Mouse (Mus musculus): ENCODE data around the gene Zswim1.
"Not testable (repeated sequence)": the region's sequence is repeated elsewhere in the genome, so short reads cannot be mapped to it uniquely, and the experiment has no call there.

Zswim1 gene

DNA sequence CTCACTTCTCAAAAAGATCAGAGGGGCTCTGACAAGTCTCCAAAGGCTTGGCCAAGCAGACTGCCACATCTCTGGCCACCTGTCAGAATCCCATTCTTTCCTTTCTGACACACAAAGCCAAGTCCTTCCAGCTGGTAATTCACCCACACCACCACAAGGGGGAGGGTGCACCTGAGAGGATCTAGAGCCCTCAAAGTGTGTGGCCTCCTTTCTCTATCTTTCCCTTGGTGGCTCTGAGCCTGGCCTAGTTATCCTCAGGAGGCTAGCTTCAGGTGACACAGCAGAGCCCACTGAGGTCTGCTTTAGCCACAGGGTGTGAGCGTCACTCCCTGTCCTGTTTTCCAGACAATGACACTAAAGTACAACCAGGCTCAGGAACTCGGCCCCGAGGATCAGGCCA, 29.2 kb upstream of the Zswim1 start:
- DNase-seq (ENCODE audit: low spot score), result peak; percentile 70

DNA sequence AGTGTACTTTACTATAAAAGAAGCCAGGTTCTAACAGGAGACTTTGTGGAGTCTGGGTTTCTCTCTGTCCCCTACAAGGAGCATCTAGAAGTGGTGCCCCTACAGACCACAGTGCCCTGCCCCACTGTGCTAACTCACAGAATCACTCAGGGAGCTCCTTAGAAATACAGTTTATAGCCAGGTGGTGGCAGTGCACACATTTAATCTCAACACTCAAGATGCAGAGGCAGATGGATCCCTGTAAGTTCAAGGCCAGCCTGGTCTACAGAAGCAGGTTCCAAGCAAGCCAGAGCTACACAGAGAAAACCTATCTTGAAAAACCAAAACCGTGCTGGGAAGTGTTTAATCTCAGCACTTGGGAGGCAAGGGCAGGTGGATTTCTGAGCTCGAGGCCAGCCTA, 28.7 kb upstream of the Zswim1 start:
- no peak for DNase-seq (ENCODE audit: low spot score)

DNA sequence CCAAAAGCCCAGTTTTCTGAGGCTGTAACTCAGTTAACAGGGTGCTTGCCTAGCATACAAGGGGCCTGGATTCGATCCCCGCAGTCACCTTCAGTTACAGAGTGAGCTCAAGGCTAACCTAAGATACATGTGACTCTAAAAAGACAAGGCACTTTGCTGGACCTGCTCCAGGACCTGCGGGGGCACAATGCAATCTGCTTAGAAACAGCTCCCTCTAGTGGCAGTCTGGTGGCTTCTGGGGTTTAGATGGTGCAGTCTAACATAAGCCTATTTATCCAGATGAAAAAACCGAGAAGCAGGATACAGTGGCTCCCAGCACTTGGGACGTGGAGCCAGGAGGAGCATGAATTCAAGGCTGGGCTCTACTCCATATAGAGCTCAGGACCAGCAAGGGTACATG, 28.2 kb upstream of the Zswim1 start:
- peak; percentile 93 for DNase-seq (ENCODE audit: low spot score)

DNA sequence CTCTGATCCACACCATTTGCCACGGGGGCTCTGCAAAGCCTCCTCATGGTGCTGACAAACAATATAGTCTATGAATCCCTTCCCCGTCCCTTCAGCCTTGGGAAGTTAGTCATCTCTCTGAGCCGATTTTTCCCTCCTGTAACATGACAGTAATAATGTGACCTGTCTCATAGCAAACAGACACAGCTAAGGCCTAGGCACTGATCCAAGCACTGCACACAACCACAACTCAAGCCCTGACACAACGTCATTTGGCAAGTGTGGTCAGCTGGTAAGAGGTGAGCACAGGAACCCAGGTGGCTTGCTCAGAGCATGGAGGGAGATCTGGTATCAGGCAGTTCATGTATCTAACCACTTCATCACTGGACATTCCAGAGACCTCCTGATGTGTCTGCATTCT, 26.6 kb upstream of the Zswim1 start:
- DNase-seq (ENCODE audit: low spot score), result no peak

DNA sequence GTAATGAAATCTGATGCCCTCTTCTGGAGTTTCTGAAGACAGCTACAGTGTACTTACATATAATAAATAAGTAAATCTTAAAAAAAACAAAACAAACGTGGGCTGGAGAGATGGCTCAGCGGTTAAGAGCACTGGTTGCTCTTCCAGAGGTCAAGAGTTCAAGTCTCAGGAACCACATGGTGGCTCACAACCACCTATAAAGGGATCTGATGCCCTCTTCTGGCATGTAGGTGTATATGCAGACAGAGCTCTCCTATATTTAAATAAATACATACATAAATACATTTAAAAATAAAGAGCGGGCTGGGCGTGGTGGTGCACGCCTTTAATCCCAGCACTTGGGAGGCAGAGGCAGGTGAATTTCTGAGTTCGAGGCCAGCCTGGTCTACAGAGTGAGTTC, 23.9 kb upstream of the Zswim1 start:
- DNase-seq (ENCODE audit: low spot score), result not testable (repeated sequence)

DNA sequence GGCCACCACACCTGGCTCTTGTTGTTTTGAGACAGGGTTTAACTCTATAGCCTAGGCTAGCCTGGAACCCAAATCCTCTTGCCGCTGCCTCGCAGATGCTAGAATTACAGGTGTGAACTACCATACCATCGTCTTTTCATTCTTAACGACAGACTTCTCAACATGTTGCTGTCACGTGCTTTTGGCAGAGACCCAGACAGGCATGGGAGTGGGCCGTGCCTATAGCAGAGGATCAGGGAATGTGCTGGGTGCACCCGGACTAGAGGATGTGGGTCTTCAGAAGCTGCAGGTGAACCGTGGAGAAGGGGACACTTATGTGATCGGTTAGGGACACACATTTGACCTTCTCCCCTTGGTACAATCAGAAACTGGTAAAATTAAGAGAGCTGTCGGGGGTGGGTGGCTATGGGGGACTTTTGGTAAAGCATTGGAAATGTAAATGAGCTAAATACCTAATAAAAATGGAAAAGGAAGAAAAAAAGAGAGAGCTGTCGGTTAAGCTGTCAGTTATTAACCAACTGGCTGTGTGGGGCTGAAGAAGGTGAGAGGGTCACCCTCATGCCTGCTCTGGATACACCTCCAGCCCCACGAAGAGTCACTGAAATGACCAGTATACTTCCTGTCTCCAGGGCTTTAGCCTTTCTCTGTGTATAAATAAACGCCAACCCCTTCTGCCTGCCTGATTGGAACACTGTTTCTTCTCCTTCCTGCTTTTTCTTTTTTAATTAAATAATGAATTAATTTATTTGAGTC, 22.1 kb upstream of the Zswim1 start:
- no peak for DNase-seq (ENCODE audit: low spot score)

DNA sequence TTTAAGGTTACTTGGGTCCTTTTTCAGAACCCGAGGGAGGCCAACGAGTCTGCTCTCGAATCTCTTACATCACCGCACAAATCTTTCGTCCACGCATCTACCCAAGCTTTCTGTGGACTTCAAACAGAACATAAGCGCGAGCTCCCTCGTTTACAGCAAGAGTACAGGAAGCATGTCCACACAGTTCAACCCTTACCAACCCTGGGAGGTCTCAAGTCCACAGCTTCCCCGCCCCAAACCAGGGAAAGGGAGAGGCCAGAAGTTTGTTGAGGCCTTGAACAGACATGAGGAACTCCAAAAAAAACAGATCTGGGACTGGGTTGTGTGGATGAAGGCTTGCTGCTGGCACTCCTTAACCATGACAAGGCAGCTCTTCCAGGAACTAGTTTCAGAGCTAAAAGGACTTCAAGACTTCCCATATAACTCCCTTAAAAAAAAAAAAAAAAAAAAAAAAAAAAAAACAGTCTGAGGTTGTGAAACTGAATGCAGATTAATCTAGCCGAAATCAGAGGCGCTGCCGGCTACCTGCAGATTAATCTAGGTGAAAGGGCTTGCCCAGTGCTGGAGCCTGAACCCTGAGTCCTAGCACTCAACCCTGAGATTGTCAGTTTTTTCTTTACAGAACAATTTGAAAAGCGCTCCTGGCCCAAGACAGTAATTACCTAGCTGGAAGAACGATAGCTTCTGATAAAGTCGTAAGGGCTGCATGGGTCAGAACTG, 19.1 kb upstream of the Zswim1 start:
- no peak for DNase-seq (ENCODE audit: low spot score)

DNA sequence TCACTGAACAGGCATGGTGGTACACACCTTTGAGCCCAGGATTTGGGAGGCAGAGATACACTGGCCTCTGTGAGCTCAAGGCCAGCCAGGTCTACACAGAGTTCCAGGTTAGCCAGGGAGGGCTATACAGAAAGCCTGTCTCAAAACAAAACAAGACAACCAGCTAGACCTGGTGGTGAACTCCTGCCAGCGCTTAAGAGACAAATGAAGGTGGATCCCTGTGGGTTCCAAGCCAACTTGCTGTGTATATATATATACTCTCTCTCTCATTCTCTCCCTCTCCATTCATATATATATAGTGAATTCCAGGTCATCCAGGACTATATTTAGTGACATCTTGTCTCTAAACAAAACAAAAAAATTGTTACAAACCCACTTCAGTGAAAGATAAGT, 18.6 kb upstream of the Zswim1 start:
- no peak for DNase-seq (ENCODE audit: low spot score)

DNA sequence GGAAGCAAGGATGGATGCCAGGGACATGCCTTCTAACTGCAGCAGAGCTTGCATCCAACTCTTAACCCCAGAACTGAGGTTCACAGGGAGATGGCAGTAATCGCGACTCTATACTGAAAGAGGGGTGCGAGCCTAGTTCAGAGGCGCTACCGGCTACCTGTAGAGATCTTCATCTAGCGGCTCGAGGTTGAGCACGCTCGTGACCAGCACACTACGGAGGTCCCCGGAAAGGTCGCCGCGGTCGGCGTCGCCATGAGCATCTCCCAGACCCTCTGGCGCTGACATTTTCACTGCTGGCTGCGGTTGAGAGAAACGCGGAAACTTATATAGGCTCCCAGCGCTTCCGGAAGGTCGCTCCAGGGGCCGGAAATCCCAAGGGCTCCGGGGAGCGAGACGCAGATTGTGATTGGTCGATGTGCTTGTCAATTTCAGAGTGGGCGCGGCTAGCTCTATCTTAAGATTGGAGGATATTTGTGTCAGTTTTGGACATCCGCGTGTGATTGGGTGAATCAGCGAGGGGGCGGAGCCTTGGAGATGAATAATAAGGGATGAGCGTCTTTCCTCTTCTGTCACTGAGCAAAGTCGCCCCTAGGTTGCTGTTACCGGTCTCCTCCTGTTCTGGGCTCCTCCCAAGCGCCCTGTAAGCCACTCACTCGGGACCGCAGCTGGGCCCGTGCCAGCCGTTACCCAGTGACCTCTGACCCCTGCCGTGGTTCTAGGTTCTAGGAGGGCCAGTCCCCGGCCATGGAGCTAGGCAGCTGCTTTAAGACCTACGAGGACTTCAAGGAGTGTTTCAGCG, 17.8 kb upstream of the Zswim1 start, which contains the start of the genes Acot8 and Zswim3:
TSS of gene Acot8 (minus strand) at position 350 of the 799 bp plus-strand sequence.
TSS of gene Zswim3 (plus strand) at position 566 of the 799 bp plus-strand sequence.
- DNase-seq (ENCODE audit: low spot score), result peak; percentile 99

DNA sequence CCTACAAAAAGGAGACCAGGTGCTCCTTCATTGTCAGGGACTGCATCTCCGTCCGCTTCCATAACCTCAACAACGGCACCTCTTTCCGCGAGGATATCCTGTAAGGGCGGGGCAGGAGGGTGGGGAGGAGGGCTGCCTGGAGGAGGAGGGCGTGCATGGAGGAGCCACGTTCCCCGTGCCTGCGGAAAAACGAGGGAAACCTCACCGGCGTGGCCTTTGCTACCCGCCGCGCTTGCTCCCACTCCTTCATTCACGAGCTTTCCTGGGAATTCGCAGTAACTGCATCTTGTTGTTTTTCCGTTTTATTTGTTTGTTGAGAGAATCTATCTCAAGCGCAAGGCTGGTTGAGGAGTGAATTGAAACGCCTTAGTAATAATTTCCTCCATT, 17.2 kb upstream of the Zswim1 start:
- no peak for DNase-seq (ENCODE audit: low spot score)

DNA sequence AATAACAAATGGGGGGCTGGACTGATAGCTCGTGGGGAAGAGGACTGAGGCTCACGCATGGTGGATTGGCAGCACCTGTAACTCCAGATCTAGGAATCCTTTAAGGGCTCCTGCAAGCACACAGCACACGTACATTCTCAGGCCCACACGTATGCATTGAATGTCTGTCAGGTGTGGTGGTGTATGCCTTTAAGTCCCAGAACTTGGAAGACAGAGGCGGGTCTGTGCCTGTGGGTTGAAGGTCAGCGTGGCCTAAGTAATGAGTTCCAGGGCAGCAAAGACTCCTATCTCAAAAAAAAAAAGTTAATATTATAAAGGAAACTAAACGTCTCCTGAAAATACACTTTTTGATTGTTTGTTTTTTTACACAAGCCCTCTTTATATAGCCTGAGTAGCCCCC, 15.9 kb upstream of the Zswim1 start:
- DNase-seq (ENCODE audit: low spot score), result no peak

DNA sequence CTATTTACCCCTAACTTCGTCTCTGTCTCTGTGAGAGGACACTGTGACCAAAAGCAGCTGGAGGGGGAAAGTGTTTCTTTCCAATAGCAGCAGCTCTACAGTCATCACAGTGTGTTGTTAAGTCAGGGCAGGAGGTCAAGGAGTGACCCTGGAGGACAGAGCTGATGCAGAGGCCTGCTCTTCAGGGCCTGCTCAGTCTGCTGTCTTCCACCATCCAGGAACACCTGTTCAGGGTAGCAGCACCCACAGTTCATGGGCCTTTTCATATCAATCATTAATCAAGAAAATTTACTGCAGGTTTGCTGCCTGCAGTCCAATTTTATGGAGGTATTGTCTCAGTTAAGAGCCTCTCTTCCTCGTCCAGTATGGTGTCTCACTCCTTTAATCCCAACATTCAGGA, 8.9 kb upstream of the Zswim1 start:
- DNase-seq (ENCODE audit: low spot score), result no peak

DNA sequence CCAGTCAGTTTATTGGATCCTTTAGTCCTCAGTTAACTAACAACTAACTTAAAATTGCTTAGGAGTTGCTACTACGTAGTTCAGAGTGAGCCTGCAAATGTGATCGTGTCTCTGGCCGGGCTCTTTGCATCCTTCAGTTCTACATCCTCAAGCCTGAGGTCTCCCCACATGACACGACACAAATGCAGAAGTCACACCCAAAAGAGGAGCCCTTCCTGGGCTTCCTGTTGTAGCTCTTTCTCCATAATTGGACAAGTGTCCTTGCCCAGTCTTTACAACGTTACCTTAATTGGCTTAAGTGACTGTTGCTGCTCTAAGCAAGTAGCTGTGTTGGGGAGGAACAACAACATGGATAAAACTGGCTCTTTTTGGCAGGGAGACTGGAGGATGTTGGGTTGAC, 7.1 kb upstream of the Zswim1 start:
- no peak for DNase-seq (ENCODE audit: low spot score)

DNA sequence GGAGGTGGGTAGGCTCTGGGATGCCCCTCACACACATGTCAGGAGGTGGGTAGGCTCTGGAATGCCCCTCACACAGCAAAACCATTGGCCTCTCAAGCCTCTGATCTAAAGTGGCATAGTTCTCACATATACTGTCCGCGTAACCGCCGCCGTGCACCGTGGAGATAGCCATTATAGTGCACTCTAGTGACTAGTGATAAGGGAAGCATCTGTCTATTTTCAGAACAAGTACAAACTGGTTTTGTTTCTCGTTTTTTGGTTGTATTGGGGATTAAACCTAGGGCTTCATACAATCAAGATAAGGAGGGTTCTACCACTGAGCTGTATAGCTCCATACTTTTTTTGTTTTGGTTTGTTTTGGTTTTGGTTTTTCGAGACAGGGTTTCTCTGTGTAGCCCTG, 6.7 kb upstream of the Zswim1 start:
- DNase-seq (ENCODE audit: low spot score), result no peak

DNA sequence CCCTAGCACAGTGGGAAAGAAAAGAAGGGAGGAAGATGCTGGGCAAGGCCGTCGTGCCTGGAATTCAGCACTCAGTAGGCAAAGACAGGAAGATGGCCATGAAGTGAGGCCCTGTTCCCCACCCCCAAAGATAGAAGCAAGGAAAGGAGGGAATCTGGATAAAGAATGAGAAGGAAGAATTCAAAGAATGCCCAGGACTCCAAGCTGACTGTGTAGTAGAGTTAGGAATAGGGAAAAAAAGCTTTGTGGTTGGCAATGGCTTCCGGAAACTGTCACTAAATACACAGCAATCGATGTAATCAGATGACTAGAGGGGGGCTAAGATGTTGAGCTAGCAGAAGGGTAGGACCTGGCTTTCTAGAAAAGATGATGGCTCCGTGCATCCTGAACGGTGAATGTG, 5.3 kb upstream of the Zswim1 start:
- no peak for DNase-seq (ENCODE audit: low spot score)

DNA sequence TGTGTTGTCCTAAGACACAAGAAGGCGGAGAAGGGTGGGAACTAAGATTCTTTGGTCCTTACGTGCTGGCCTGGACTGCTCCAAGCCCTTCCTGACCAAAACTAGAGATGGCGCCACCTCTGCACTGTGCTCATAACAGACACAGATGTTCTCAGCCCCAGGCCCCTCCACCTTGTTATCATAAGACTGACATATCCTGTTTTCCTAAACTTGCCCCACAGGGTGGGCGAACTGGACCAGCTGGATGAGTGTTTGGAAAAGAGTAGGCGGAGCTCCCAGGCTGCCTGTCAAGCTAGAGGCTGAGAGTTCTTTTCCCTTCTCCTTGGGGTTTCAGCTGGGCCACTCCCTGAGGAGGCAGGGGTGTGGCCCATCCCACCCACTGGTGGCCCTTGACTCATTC, 4.8 kb upstream of the Zswim1 start:
- no peak for DNase-seq (ENCODE audit: low spot score)

DNA sequence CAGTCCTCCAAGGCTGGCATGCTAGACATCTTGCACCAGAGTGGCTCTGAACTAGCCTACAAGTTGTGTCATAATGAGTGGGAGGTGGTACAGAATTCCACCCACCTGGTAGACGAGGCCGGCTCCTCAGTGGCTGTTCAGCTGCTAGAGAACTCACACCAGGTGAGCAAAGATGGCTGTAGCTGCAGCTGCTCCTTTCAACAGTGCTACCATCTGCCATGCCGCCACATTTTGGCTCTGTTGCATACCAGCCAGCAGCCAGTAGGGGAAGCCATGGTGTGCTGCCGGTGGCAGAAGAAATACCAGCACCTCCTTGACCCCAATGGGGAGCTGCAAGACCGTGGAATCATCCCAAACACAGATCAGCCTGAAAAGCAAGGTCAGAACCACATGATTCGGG, 1.4 kb upstream of the Zswim1 start:
- DNase-seq (ENCODE audit: low spot score), result no peak

DNA sequence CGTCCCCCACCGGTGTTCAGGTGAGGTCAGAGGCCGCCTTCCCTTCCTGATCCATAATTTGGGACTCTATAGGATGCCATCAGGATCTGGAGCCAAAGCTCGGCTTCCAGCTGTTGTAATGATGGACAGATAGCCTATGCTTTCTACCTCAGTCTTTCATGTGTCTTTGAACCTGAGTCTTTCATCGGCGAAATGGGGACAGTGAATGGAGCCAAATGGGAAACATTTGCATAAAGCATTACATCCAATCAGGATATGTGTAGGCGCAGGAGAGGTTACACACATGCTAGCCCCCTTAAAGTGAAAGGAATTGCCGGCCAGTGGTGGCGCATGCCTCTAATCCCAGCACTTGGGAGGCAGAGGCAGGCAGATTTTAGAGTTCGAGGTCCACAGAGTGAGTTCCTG, 697 bp downstream of the Zswim1 start:
- DNase-seq (ENCODE audit: low spot score), result no peak

DNA sequence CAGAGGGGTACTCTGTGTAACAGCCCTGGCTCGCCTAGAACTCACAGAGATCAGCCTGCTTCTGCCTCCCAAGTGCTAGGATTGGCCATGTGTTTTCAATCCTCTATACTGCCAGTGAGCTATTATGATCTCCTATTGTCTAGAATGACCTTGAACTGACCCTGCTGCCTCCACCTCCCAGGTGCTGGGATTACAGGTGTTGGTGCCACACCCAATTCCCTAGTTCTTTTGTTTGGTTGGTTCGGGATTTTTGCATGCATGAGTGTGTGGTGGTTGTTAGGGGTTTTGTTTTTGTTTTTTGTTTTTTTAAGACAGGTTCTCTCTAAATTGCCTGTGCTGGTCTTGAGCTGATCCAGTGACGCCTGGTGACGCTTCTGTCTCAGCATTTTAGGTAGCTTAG, 1.5 kb downstream of the Zswim1 start:
- no peak for DNase-seq (ENCODE audit: low spot score)

DNA sequence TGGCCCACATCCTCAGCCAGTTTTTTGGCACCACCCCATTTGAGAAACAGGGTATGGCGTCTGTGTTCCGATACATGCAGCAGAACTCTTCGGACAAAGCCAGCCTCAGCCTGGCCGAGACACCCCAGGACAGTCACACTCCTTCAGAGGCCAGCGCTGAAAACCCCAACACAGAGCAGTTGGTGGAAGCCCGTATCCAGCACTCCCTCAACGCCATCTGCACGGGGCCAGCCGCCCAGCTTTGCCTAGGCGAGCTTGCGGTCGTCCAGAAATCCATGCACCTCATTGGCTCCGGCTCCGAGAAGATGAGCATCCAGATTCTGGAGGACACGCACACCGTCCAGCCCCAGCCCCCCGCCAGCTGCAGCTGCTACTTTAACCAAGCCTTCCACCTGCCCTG, 3.0 kb downstream of the Zswim1 start:
- DNase-seq (ENCODE audit: low spot score), result no peak

DNA sequence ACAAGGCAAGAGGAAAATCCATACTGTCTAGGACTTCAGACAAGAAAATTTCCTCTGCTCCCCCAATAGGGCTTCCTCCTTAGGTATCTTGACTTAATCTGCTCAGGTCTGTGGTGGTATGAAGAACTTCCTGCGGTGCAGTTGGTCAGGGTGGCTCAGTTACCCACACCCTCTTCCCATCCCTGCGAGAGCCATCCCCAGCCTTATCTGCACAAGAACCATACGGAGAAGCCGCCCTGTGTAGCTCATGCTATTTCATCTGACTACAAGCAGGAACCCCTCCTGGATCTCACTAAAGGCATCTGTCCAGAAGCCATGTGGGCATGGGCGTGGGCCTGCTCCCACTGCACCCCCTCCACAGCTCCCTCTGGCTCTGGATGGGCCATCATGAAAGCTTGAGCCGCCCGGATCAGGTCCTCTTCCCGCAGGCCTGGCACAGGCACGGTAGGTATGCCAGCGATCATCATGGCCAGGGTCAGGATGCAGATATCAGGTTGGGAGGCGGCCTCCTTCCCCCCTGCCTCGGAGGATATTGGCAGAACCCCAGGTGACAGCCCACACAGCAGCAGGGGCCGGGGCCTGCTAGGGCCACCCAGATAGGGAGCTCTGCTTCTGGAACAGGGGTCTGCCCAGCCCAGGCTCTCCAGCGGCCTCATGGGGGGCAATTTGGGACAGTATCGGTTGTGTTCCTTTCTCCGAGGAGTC, 4.8 kb downstream of the Zswim1 start:
- DNase-seq (ENCODE audit: low spot score), result no peak

DNA sequence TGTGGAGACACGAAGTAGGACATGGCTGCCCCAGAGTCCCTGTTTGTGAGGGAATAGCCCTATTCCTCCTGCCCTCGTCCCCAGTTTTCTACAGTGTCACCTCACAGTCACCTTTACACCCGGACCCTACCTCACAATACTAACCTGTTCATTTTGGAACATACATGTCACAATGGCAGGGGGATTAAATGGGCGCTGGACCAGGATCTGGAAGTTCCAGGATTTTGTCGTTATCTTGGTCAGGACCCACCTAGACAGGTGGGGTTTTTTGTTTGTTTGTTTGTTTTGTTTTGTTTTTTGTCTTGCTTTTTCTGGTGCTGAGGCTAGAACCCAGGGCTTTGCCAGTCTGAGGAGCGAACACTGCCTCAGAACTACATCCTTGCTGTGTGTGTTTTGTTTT, 6.0 kb downstream of the Zswim1 start, which contains the start of gene Spata25:
TSS of gene Spata25 (minus strand) at position 101 of the 400 bp plus-strand sequence.
- no peak for DNase-seq (ENCODE audit: low spot score)

Data from adipocyte (in vitro differentiated cells).